Mouse (Mus musculus): ENCODE results near the gene Strip2.
A peak's percentile ranks its signal among the peaks of the same experiment; 100 is the strongest.

Gene Strip2

DNA sequence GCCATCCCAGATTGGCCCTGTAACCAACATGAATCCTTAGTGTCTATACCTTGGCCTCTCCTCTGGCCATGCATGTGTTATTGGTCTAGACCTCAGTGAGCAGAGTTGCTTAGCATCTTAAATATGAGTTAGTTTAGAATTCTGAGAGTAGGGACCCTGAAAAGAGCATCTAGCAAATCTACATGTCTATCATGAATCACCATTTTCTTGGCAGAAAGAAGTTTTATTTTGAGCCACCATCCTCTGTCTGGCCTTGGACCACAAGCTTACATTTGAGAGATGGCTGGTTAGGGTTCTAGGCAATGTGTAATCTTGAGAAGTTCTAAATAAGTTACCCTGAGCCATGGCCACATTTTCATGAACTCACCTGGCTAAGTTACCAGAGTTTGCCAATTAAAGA lies 13.3 kb downstream of the Strip2 start:
- peak; percentile 57 for ATAC-seq (ENCODE audit: low TSS enrichment)

DNA sequence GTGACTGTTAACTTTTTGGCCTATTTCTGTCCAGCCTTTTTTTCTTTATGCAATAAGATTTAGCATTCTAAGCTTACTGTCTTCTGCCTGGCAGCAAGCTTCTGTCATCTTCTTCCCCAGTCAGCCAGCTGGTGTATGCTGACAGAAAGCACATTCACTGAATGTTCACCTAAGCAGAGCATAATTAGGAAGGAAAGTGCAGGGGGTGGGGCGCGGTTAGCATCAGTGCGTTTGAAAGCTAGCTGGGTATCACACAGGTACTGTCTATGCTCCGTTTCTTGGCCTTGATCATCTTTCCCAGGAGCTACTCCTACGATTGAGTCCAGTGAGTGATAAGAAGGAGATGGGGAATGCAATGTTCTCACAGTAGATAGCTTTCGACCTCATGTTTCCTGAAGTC lies 13.9 kb downstream of the Strip2 start:
- peak; percentile 94 for ATAC-seq (ENCODE audit: low TSS enrichment)

DNA sequence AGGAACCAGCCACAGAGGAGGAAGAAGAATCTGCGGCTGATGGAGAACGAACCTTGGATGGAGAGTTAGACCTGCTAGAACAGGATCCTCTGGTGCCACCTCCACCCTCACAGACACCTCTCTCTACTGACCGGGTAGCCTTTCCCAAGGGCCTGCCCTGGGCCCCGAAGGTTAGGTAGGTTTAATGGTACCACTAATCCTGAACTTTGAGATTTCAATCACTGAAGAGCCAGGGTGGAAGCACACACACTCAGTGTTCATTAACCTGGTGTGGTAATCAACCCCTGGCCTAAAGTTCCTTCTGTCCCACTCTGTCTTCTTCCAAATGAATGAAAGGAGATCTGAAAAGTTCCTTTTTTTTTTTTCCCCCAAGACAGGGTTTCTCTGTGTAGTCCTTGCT lies 14.4 kb downstream of the Strip2 start:
- no peak for ATAC-seq (ENCODE audit: low TSS enrichment)

DNA sequence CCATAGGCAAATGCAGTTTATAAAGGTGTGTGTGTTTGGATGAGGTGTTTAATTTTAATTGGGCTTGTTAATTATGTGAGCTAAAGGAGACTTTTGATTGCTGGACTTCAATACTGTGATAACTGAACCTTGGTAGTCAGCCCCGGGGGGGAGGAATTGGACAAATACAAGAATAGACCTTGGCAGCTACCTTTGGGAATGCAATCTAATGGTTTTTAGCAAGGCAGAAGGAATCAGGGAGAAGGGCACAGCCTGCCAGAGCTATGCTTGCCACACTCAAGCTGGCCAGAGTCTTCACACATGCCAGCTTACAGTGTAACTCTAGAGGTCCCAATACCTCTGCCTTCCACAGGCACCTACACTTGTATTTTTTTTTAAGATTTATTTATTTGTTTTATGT lies 18.9 kb downstream of the Strip2 start:
- ATAC-seq (ENCODE audit: low TSS enrichment), result no peak

DNA sequence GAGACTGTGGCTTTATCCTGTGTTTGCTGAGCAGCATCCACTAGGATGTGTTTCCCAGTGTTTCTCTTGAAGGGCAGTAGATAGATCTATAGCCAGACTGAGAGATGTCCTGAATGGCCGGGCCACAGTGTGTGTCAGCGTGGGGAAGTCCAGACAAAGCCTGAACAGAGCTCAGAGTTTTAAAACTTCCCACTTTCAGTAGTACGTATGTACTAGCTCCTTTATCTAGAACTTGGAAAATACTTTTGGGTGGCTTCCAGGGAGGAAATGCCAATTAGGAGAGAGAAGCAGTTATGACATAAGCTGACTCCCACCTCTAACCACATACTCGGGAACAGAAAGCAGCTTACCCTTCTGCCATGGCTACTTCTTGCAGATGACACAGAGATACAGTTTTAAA lies 23.6 kb downstream of the Strip2 start:
- no peak for ATAC-seq (ENCODE audit: low TSS enrichment)

DNA sequence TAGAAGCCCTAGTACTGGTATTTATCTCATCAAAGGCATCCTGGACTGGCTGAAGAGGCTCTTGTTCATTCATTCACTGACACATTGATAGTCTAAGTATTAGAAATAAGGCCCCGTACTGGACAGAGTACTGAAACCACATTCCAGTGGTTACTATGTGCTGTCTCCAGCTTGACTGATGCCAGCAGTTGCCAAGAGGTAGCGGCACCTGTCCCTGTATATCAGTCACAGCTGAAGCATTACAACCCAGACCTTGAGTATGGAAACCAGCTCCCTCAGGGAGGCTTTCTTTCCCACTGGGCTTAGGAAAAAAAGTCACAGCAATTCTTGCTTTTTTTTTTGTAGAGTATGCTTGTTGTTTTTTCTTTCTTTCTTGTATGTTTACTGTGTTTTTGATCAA lies 24.2 kb downstream of the Strip2 start:
- no peak for ATAC-seq (ENCODE audit: low TSS enrichment)

DNA sequence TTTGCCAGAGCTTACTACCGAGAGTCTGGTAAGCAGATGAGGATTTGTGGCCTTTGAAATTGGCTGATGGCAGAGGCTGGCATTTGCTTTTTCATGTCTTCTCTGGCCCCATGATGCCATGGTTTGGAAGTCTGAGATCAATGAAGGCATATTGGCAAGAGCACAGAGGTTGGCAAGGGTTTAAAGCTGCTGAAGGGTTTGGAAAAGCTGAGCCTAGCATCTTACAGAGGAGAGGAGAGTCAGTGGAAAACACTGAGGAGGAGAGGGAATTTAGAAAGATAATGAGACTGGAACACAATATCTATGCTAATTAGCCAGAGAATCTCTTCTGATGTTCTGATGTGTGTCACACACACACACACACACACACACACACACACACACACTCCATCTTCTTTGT lies 27.7 kb downstream of the Strip2 start:
- ATAC-seq (ENCODE audit: low TSS enrichment), result no peak

DNA sequence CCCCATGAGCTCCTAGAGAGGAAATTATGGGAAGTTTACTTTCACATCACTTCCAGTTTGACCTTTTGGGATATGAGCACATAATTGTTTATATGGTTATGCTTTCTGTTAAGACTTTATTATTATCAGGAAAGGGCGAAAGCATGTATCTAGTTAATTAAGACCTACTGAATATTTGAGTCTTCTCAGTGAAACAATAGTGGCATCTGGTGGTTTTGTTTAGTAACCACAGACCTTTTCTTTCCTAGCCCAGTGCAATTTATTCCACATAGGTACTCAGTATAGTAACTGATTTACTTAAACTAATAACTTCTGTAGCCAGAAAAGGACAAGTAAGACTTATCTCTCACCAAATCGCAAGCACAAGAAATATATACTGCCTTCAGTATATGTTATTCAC lies 29.8 kb downstream of the Strip2 start:
- no peak for ATAC-seq (ENCODE audit: low TSS enrichment)

DNA sequence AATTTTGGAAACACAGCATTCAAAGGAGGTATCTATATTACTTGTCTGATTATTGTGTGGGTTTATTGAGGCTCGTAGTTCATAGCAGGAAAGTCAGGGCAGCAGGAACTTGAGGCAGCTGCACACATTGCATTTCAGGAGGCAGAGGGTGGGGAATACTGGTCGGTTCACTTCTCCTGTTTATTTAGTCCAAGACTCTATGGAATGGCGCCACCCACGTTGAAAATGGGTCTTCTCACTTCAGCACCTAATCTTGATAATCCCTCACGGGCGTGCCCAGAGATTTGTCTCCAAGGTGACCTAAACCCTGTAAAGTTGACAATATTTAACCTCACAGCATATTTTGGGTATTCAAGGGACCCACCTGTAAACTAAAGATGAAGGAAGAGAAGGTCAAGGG lies 31.0 kb downstream of the Strip2 start:
- ATAC-seq (ENCODE audit: low TSS enrichment), result no peak

DNA sequence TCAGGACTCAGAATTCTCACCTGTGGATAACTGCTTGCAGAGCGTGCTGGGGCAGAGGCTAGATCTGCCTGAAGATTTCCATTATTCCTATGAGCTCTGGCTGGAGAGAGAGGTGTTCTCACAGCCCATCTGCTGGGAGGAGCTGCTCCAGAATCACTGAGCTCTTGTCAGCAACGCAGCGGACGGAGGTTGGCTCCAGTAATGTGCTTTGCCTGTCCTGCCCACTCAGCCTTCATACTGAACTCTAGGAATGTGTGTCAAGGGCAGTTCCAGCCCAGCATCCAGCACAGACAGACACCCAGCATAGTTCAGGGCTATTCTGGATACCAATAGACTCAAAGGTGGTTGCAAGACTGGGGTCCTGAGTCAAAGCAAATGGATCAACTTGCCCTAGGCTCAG lies 39.9 kb downstream of the Strip2 start:
- peak; percentile 68 for ATAC-seq (ENCODE audit: low TSS enrichment)

DNA sequence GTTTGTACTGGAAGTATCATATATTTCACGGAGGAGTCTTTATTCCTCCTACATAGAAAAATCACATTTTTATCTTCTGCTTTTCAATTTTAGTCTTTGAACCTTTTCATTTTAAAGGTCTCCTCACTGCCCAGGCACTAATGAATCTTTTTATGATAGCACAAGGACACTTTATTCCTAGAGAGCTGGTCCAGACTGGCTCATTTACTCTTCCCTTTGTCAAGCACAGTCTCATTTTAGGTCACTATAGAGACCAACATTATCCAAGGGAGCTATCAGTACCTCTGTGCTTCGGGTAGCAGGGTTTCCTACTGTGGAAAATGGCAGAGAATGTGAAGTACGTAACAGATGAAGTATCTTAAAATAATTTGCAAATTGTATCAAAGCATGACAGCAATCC lies 41.9 kb downstream of the Strip2 start:
- ATAC-seq (ENCODE audit: low TSS enrichment), result no peak

DNA sequence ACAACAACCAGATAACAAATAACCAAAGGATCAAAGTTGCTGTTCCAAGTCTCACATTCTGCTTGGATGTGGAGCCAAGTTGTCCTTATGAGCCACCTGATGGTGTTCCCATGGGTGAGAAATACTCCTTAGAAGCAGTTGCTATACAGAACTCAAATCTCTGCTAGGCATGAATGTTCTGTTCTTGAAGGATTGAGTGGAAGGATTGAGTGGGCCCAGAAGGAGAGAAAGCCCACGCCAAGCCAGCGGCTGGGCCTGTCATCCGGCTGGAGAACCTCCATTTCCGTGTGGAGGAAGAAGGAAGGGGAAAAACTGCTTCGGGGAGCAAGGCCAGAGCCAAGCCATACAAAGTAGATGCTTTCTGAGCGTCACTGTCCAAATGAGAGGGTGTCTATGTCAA lies 44.3 kb downstream of the Strip2 start:
- ATAC-seq (ENCODE audit: low TSS enrichment), result peak; percentile 88

DNA sequence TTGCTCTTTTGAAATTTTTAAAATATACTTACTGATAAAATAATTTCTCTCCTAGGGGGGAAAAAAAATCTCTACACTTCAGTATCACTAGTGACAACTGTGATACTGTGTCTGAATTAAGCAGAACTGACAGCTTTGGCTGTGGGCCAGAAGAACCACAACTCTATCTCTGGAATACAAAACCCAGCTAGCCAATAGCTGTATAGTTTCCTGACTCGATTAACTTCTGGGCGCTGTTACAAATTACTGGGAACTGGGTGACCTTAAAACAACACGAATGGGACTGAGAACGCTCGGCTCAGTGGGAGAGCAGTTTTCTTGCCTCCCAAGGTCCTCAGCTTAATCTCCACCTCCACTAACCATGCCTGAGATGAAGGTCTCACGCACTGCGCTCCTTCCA lies 51.1 kb downstream of the Strip2 start:
- ATAC-seq (ENCODE audit: low TSS enrichment), result no peak

DNA sequence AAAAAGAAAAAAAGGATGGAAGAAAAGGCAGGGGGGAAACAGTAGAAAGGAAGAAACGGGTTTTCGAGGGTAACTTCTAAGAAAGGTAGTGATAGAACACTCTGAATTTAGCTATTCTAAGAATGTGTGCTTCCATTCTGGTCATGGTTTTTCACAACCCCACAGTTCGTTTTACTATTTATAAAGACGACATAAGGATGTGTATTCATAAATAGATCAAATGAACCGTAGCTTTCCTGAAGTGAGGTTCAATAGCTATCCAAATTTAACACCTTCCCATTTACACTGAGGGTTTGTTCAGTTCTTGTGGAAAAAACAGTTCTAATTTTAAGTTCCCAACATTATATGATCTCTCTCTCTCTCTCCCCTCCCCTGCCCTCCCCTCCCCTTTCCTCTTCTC lies 56.5 kb downstream of the Strip2 start:
- peak; percentile 89 for ATAC-seq (ENCODE audit: low TSS enrichment)

DNA sequence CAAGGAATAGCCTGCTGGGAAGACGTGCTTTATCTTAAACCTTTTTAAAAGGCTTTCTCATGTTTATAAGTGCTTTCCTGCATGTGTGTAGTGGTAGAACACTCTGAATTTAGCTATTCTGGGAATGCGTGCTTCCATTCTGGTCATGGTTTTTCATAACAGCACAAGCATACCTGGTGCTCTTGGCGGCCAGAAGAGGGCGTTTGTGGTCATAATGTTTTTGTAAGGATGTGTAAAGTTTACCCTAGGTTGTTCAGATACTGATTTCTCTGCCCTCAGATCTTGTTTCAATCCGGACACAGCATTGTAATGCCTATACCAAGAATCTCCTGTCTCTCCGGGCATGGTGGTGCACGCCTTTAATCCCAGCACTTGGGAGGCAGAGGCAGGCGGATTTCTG lies 58.0 kb downstream of the Strip2 start:
- no peak; the same call in 1 of the 2 replicates for ATAC-seq (ENCODE audit: low TSS enrichment)

DNA sequence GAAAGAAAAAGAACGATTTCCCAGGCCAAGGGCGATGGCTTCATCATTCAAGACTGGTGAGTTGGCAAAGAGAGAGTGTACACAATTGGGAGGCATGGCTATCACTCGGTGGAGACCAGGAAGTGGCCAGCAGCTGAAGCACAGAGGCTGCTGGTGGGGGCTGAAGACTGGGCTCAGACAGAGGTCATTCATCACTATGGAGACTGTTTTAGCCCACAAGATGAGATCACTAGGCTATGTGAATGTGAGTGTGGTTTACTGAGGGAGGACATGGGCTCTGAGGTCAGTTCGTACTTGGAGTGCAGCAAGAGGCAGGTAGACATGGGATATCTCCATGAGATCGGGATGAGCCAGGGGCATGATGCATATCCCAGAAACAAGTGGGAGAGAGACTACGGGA lies 63.6 kb downstream of the Strip2 start:
- no peak for ATAC-seq (ENCODE audit: low TSS enrichment)

DNA sequence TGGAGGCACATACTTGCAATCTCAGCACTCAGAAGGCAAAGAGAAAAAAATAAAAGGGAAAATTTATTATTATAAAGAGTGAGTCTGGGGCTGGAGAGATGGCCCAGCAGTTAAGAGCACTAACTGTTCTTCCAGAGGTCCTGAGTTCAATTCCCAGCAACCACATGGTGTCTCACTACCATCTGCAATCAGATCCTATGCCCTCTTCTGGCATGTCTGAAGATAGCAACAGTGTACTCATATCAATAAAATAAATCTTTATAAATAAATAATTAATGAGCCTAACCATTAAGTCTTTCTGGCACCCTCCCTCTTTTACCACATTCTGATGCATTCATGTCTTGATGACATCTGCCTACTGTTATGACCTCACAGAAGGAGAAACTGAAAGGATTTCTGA lies 65.0 kb downstream of the Strip2 start:
- no peak for ATAC-seq (ENCODE audit: low TSS enrichment)

DNA sequence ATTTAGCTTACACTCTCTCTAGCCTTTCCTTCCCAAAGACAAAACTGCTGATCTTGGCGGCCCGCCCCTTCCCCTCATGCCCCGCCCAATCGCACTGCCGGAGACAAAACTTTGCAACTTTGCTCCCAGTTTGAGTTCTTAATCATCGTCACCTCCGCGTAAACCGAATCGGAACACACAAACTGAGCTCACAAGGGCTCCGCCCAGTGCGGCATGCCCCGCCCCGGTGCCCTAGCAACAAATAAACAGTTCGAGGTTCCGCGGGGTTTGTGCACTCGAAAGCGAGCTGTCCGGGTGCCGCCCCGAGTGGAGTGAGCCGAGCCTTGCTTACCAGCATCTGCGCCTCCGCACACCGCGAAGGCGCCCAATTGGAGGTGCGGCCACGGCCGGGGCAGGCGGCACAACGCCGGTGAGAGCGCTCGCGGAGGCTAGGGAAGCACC lies 68.3 kb downstream of the Strip2 start:
- peak; percentile 64 for ATAC-seq (ENCODE audit: low TSS enrichment)

DNA sequence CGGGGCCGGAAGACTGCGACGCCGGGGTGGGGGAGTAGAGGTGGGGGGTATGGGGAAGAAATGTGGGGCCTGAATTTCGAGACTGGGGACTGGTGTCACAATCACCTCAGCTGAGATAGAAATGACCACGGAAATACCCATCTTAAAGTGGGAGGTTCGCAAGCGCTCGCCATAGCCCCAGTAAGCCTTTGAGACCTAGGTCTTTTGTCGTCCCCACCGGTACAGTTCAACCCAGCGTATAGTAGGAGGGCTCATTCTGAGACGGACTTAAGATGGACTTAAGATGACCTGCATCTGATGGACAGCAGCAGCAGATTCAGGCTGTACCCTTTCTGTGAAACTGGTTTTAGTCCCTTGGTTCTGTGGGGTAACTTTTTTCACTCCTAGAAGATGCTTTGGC lies 68.7 kb downstream of the Strip2 start:
- no peak for ATAC-seq (ENCODE audit: low TSS enrichment)

DNA sequence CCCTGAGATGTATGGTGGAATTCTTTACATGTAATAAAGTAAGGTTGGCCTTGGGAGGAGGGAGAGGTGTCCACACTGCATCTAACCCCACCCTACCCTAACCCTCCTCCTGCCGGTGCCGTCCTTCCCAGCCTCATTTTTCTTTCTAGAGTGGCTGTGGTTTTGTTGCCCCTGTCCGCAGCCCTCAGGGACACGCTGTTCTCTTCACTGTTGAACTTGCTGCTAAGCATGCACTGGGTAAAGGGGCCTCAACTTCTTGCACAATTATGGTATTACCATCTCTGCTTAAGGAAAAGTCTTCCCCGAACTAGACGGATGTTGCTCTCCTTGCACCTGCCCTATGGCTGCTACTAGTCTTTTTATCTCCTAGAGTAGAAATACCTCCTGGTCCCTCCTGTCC lies 69.2 kb downstream of the Strip2 start:
- ATAC-seq (ENCODE audit: low TSS enrichment), result no peak

DNA sequence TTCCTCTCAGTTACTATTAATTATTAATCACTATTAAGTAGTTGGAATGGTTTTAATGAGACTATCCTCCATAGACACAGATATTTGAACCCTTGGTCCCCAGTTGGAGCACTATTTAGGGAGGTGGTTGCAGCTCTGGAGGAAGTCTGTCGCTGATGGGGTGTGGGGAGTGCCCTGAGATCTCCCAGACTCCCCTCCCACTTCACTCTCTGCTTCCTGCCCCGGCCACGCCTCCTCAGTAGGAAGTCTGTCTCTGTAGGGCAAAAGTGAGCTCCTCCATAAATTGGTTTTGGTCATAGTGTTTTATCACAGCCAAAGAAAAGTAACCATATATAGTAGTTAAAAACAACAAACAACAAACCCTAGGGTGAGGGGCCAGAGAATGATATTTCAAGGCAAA lies 70.4 kb downstream of the Strip2 start:
- no peak for ATAC-seq (ENCODE audit: low TSS enrichment)

DNA sequence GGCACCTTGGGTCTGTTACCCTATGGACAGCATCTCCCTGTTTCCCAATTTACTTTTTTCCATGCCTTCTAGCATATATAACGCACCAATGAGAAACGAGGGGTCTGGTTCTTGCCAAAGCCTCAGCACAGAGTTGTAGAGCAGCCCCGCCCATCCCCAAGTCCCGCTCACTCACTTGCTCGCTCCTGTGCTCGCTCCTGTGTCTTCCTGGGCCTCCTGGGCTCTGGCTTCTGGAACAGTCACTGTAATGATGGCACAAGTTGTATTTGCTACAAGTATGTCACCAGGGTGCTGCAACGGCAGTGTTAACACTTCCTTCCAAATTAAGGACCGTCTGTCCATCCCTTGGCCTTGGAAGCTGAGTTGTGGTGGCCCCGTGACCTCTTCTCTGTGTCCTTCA lies 81.3 kb downstream of the Strip2 start:
- no peak for ATAC-seq (ENCODE audit: low TSS enrichment)

DNA sequence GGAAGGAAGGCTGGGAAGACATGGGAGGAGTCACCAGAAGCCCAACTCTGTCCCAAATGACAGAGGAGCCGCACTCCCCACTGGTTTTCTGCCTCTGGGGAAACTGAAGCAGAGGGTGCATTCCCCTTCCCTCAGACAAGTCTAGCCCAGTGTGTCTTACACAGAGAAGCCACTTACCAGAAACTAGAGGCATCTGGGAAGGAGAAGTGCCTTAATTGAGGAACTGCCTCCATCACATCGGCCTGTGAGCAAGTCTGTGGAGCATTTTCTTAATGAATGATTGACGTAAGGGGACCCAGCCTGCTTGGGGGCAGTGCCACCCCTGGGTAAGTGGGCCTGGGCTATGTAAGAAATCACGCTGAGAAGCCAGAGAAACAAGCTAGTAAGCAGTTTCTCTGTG lies 82.0 kb downstream of the Strip2 start:
- no peak for ATAC-seq (ENCODE audit: low TSS enrichment)

DNA sequence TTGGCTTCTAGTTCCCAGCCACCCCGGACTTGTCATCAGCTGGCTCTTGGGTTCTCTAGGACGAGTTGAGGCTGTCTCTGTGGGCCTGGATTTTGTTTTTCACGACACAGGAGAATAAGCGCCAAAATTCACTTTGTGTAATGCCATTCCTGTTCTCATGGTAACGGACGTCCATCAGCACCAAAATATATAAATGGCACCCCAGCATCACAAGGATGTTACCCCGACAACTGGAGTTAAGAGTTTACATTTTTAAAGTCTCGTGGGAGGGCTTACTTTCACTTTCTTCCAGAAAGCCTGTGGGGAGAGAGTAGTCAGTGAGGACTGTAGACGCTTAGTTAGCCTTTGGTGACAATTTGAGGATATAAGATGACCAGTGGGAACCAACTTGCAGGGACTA lies 85.8 kb downstream of the Strip2 start:
- peak; percentile 90 for ATAC-seq (ENCODE audit: low TSS enrichment)

DNA sequence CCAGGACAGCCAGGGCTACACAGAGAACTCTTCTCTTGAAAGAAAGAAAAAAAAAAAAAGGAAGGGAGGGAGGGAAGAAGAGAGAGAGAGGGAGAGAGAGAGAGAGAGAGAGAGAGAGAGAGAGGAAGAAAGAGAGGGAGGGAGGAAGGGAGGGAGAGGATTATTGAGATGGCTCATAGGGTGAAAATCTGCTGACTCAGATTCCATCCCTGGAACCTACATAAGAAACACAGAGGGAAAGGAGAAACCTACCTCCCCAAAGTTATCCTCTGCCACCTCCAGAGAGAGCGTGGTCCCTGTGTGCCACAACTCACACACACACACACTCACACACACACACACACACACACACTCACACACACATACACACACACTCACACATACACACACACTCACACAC lies 89.0 kb downstream of the Strip2 start:
- no peak for ATAC-seq (ENCODE audit: low TSS enrichment)

Measured in frontal cortex, adult (tissue).